Mouse (Mus musculus) kidney, adult 18-20 months (tissue): ENCODE data around the gene Spata13.

Experiments
- DNase-seq: peaks from one replicate; pipeline ENCODE4 v3.0.0; 2021

The Spata13 gene

GRCm38 (mm10) chr14:60633961-60634864, at the start of gene Spata13:
Gene Spata13 (plus strand): TSS chr14:60634001.
- DNase-seq = peak; percentile 96

- no peak for DNase-seq
Observed at GRCm38 (mm10) chr14:60586687-60587453, 46.9 kb upstream of the Spata13 start.

- DNase-seq = no peak
Observed at GRCm38 (mm10) chr14:60589001-60589400, 44.8 kb upstream of the Spata13 start.

GRCm38 (mm10) chr14:60592339-60592738, 41.5 kb upstream of the Spata13 start:
- no peak for DNase-seq

- DNase-seq = peak; percentile 47
Observed at GRCm38 (mm10) chr14:60592822-60593221, 41.0 kb upstream of the Spata13 start.

- DNase-seq = peak; percentile 21
Observed at GRCm38 (mm10) chr14:60597571-60597970, 36.2 kb upstream of the Spata13 start.

GRCm38 (mm10) chr14:60599044-60599443, 34.8 kb upstream of the Spata13 start:
- no peak for DNase-seq

- DNase-seq = no peak
Observed at GRCm38 (mm10) chr14:60605564-60605963, 28.2 kb upstream of the Spata13 start.

GRCm38 (mm10) chr14:60606194-60606593, 27.6 kb upstream of the Spata13 start:
- peak; percentile 46 for DNase-seq

GRCm38 (mm10) chr14:60607743-60608142, 26.1 kb upstream of the Spata13 start:
- DNase-seq = no peak

GRCm38 (mm10) chr14:60609160-60609559, 24.6 kb upstream of the Spata13 start:
- DNase-seq = no peak

GRCm38 (mm10) chr14:60612671-60613070, 21.1 kb upstream of the Spata13 start:
- DNase-seq = no peak

- no peak for DNase-seq
Observed at GRCm38 (mm10) chr14:60621076-60621475, 12.7 kb upstream of the Spata13 start.

- no peak for DNase-seq
Observed at GRCm38 (mm10) chr14:60625486-60625885, 8.3 kb upstream of the Spata13 start.

- no peak for DNase-seq
Observed at GRCm38 (mm10) chr14:60629887-60630460, 3.8 kb upstream of the Spata13 start.

- no peak for DNase-seq
Observed at GRCm38 (mm10) chr14:60630981-60631380, 2.8 kb upstream of the Spata13 start.

GRCm38 (mm10) chr14:60634877-60635771, 1.3 kb downstream of the Spata13 start:
- no peak for DNase-seq

GRCm38 (mm10) chr14:60635911-60636607, 2.3 kb downstream of the Spata13 start:
- peak; percentile 54 for DNase-seq

GRCm38 (mm10) chr14:60636608-60636980, 2.8 kb downstream of the Spata13 start:
- no peak for DNase-seq

GRCm38 (mm10) chr14:60636996-60637395, 3.2 kb downstream of the Spata13 start:
- no peak for DNase-seq

GRCm38 (mm10) chr14:60638159-60638558, 4.4 kb downstream of the Spata13 start:
- DNase-seq = peak; percentile 56

- DNase-seq = no peak
Observed at GRCm38 (mm10) chr14:60639195-60639594, 5.4 kb downstream of the Spata13 start.
